Mouse (Mus musculus) heart, postnatal 36 days (tissue): ENCODE results near the gene Pigu. TPM values are rescaled to one million over a fixed set of nuclear protein-coding genes. Genes with fewer than 3 reads are reported as not detected.
A peak's percentile ranks its signal among the peaks of the same experiment; 100 is the strongest.

Experiments
- DNase-seq, 2 experiments: peaks; one replicate each; pipeline ENCODE4 v3.0.0; 2021 to 2022
- intact Hi-C: fragments of 180-260 bp; cut with DNase I; formaldehyde crosslinking; loops from one replicate; pipeline ENCODE4 v1.15.1; 2025
- microRNA-seq, 2 experiments: library from miRNA; unstranded; fragments of <30 nt; microRNA quantifications; one replicate each; pipeline ENCODE4 v1.2.0; 2021; ENCODE audit warnings: borderline number of aligned reads in 2 of 2
- total RNA-seq, 2 experiments: library from RNA; stranded (reverse); gene quantifications; 2 replicates each; pipeline ENCODE4 v1.2.3; 2021

The Pigu gene
- total RNA-seq, 2 experiments from 2014 or later = 26.8 to 28.7 TPM

GRCm38 (mm10) chr2:155246231-155246630 is 111.0 kb downstream of the Pigu start:
- DNase-seq = peak; percentile 36 to 41
- intact Hi-C loops = no loop called here

DNA sequence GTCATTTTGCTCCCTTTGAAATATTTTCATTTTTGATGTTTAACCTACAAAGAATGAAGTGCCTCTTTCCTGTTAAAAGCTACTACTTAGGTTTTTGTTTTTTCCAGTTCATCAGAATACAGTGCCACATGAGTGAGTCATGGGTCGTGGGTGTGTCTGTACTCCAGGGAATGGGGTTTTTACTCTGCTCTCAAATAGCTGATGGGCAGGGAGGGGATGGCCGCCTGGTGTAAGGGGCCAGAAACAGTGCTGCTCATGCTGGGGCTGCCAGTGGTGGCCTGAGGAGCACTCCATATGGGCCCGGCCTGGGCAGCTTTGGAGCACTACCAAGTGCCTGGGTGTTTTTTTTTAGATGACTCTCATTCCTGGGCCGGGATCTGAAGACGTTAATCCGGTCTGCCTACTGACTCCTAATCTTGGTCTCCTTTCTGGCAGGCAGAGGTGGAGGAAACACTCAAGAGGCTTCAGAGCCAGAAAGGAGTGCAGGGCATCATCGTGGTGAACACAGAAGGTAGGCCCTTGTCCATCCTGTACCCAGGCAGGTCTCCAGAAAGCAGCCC is 114.9 kb downstream of the Pigu start:
- intact Hi-C loops = no loop called here
- DNase-seq = peak; percentile 32 to 48

GRCm38 (mm10) chr2:155240915-155241314 is 116.3 kb downstream of the Pigu start:
- intact Hi-C loops = no loop called here
- peak; percentile 23 to 29 for DNase-seq

GRCm38 (mm10) chr2:155237276-155237675 is 120.0 kb downstream of the Pigu start:
- intact Hi-C loops = loop anchor here (2.0 kb wide), 2 partner anchors 40 to 146 kb away; partner anchors contain the start of gene Map1lc3a
- no peak for DNase-seq

DNA sequence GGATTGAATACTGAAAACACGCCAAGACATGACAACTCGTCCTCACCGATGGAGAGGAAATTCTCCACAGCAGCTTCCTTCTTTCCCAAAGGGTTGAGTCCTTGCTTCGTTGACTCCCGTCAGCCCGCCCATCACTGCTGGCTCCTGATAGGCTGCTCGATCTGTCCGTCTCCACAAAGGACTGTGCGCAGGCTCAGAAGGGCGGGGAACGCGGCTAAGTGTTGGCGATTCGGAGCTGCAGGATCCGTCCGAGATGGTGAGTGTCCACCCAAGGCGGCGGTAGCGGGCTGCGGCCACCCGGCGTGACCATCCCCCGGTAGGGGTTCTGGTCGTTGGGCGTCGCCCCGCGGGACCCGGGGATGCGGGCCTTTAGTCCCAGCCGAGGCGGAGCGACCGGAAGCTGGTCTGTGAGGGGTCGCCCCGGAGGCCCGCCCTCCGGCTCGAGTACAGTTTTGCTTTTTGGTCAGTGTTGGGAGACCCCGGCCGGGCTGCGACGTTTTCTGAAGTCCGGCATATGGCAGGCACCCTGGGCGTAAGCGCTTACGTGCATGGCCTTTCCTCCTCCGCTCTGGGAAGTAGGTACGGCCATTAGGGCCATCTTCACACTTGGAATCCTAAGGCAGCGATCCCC is 120.8 kb downstream of the Pigu start, which contains the start of gene Dynlrb1:
TSS of gene Dynlrb1 (plus strand) at position 172 of the 631 bp plus-strand sequence.
- DNase-seq = peak; percentile 100
- intact Hi-C loops = loop anchor here (2.0 kb wide), 2 partner anchors 40 to 146 kb away; partner anchors contain the start of gene Map1lc3a

DNA sequence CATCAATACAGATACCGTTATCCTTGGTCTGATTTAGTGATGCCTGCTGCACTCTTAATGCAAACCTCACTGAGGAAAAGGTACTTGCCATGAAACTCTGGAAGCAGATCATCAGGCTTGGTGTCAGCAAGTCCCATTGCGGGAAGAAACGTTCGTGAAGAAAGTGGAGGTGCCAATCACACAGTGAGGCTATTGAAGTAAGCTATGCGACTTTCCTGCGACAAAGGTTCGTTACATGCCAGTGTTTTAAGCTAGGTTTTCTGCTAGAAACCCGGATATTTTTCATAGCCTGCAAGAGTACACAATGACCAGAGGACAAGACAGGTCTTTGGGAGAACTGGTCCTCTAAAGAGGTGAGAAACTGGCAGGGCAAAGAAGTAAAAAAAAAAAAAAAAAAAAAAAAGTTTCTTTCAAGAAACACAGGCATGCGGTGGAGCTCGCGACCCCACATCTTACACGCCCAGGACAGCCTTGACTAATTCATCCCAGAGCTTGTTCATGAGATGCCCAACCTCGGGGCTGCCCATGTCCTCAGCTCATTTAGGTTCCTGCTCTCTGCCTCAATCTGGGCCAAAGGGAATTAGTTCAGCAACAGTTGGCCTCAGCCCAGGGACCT is 121.4 kb downstream of the Pigu start:
- intact Hi-C loops = loop anchor here (2.0 kb wide), 2 partner anchors 41 to 147 kb away; partner anchors contain the start of gene Map1lc3a
- no peak for DNase-seq

Small RNA genes lying within 50 kb of the gene (microRNA-seq; reads per million reads assigned to microRNA genes)
- 0 reads per million in 2 experiments for gene Mir695

Other genes starting within 250 kb of the Pigu start
- 10 to 100 TPM; 27.5 to 28.5 TPM for gene Itch, start 223.9 kb downstream of the Pigu start, total RNA-seq
- 100 to 1,000 TPM; 165 to 186 TPM for gene Dynlrb1, start 120.9 kb downstream of the Pigu start, total RNA-seq
- gene Map1lc3a, start 81.1 kb downstream of the Pigu start, total RNA-seq = 100 to 1,000 TPM; 729 to 769 TPM
- gene Trp53inp2, start 23.6 kb upstream of the Pigu start, total RNA-seq = 100 to 1,000 TPM; 468 to 507 TPM
- 10 to 100 TPM; 25.1 to 26.5 TPM for gene Ncoa6, start 116.5 kb upstream of the Pigu start, total RNA-seq
- 10 to 100 TPM; 36.3 to 41.6 TPM for gene Acss2, start 160.5 kb upstream of the Pigu start, total RNA-seq
- gene Ggt7, start 160.8 kb upstream of the Pigu start, total RNA-seq = 1 to 10 TPM in 1 of 2 experiments, under 1 TPM in 1; 0.49 to 1.6 TPM
- gene Gss, start 235.4 kb upstream of the Pigu start, total RNA-seq = 10 to 100 TPM; 14.8 to 16.9 TPM